Mouse (Mus musculus): ENCODE measurements around the gene Plbd1. TPM values are rescaled to one million over a fixed set of nuclear protein-coding genes. Genes with fewer than 3 reads are reported as not detected.

Gene Plbd1
- polyA plus RNA-seq, 1 experiment from 2014 or later: 7.2 TPM

GRCm38 (mm10) chr6:136644171-136644570, 17.6 kb downstream of the Plbd1 start:
- no peak overlapping the region for H3K4me3 ChIP-seq (ENCODE audit: low read depth, low read length)
- WGBS: 87% methylated on average over 2 of the region's 2 CpGs

GRCm38 (mm10) chr6:136634982-136635381, 26.7 kb downstream of the Plbd1 start:
- H3K4me1 ChIP-seq (ENCODE audit: insufficient read depth, low read depth, low read length): no peaks in the 10 kb centered on the region
- no peak for TF ChIP-seq EP300 (IDR thresholded peaks at IDR 0.05)
- peak; percentile 14 for TF ChIP-seq CTCF (IDR thresholded peaks at IDR 0.05)
- no peak overlapping the region for H3K9ac ChIP-seq (replicated peaks; ENCODE audit: low read depth)
- H3K4me2 ChIP-seq (replicated peaks; ENCODE audit: low read depth, low read length): no peak overlapping the region
- 60% methylated on average over 3 of the region's 3 CpGs for WGBS
- no peaks in the 10 kb centered on the region for H3K9me3 ChIP-seq (ENCODE audit: low read length)
- no peak overlapping the region for H3K27ac ChIP-seq (ENCODE audit: low read length)
- no peaks in the 10 kb centered on the region for H3K27me3 ChIP-seq (replicated peaks; ENCODE audit: insufficient read depth, low read length)
- no peaks in the 10 kb centered on the region for H3K36me3 ChIP-seq (ENCODE audit: insufficient read depth, low read length)
- H3K4me3 ChIP-seq (ENCODE audit: low read depth, low read length): no peak overlapping the region
- ATAC-seq (no peak), DNase-seq (ENCODE audit: low spot score) (no peak)

More at GRCm38 (mm10) chr6:136644171-136644570, 17.6 kb downstream of the Plbd1 start:
- ATAC-seq: no peak
- DNase-seq (ENCODE audit: low spot score): no peak
- Histone ChIP-seq H3K36me3 (ENCODE audit: insufficient read depth, low read length) (no peaks in the 10 kb centered on the region), H3K27me3 (replicated peaks; ENCODE audit: insufficient read depth, low read length) (no peaks in the 10 kb centered on the region), H3K9ac (replicated peaks; ENCODE audit: low read depth) (no peak overlapping the region), H3K27ac (ENCODE audit: low read length) (no peak overlapping the region), H3K9me3 (ENCODE audit: low read length) (no peaks in the 10 kb centered on the region), H3K4me1 (ENCODE audit: insufficient read depth, low read depth, low read length) (no peaks in the 10 kb centered on the region), H3K4me2 (replicated peaks; ENCODE audit: low read depth, low read length) (no peak overlapping the region)
- peak; percentile 53 for TF ChIP-seq CTCF (IDR thresholded peaks at IDR 0.05)
- no peak for TF ChIP-seq EP300 (IDR thresholded peaks at IDR 0.05)

- H3K4me3 ChIP-seq (ENCODE audit: low read depth, low read length): no peak overlapping the region
- H3K27me3 ChIP-seq (replicated peaks; ENCODE audit: insufficient read depth, low read length): no peaks in the 10 kb centered on the region
- H3K36me3 ChIP-seq (ENCODE audit: insufficient read depth, low read length): no peaks in the 10 kb centered on the region
- ATAC-seq: peak; percentile 66
- TF ChIP-seq CTCF (IDR thresholded peaks at IDR 0.05): no peak
- no peak for TF ChIP-seq EP300 (IDR thresholded peaks at IDR 0.05)
- no peaks in the 10 kb centered on the region for H3K4me1 ChIP-seq (ENCODE audit: insufficient read depth, low read depth, low read length)
- no peak overlapping the region for H3K27ac ChIP-seq (ENCODE audit: low read length)
- no peak overlapping the region for H3K9ac ChIP-seq (replicated peaks; ENCODE audit: low read depth)
- H3K9me3 ChIP-seq (ENCODE audit: low read length): no peaks in the 10 kb centered on the region
- H3K4me2 ChIP-seq (replicated peaks; ENCODE audit: low read depth, low read length): no peak overlapping the region
- DNase-seq (ENCODE audit: low spot score): peak; percentile 53
- 33% methylated on average over 6 of the region's 6 CpGs for WGBS
Observed at GRCm38 (mm10) chr6:136633719-136634118, 28.0 kb downstream of the Plbd1 start.

- 90% methylated on average over 3 of the region's 3 CpGs for WGBS
- no peaks in the 10 kb centered on the region for H3K4me1 ChIP-seq (ENCODE audit: insufficient read depth, low read depth, low read length)
- ATAC-seq (no peak), DNase-seq (ENCODE audit: low spot score) (no peak)
- no peaks in the 10 kb centered on the region for H3K9me3 ChIP-seq (ENCODE audit: low read length)
- H3K9ac ChIP-seq (replicated peaks; ENCODE audit: low read depth): no peak overlapping the region
- no peaks in the 10 kb centered on the region for H3K27me3 ChIP-seq (replicated peaks; ENCODE audit: insufficient read depth, low read length)
- H3K4me2 ChIP-seq (replicated peaks; ENCODE audit: low read depth, low read length): no peak overlapping the region
- H3K36me3 ChIP-seq (ENCODE audit: insufficient read depth, low read length): no peaks in the 10 kb centered on the region
- H3K27ac ChIP-seq (ENCODE audit: low read length): no peak overlapping the region
- TF ChIP-seq EP300 (IDR thresholded peaks at IDR 0.05) (no peak), CTCF (IDR thresholded peaks at IDR 0.05) (no peak)
- H3K4me3 ChIP-seq (ENCODE audit: low read depth, low read length): no peak overlapping the region
Observed at GRCm38 (mm10) chr6:136633154-136633553, 28.6 kb downstream of the Plbd1 start.

- ATAC-seq: no peak
- no peak for TF ChIP-seq CTCF (IDR thresholded peaks at IDR 0.05)
- no peak for TF ChIP-seq EP300 (IDR thresholded peaks at IDR 0.05)
- Histone ChIP-seq H3K27me3 (replicated peaks; ENCODE audit: insufficient read depth, low read length) (no peaks in the 10 kb centered on the region), H3K27ac (ENCODE audit: low read length) (no peak overlapping the region), H3K4me1 (ENCODE audit: insufficient read depth, low read depth, low read length) (no peaks in the 10 kb centered on the region), H3K9ac (replicated peaks; ENCODE audit: low read depth) (no peak overlapping the region), H3K9me3 (ENCODE audit: low read length) (no peaks in the 10 kb centered on the region), H3K36me3 (ENCODE audit: insufficient read depth, low read length) (no peaks in the 10 kb centered on the region), H3K4me3 (ENCODE audit: low read depth, low read length) (no peak overlapping the region), H3K4me2 (replicated peaks; ENCODE audit: low read depth, low read length) (no peak overlapping the region)
- DNase-seq (ENCODE audit: low spot score): no peak
- WGBS: 80% methylated on average over 13 of the region's 13 CpGs
Observed at GRCm38 (mm10) chr6:136631945-136632534, 29.7 kb downstream of the Plbd1 start.

GRCm38 (mm10) chr6:136631519-136631918, 30.2 kb downstream of the Plbd1 start:
- WGBS: 75% methylated on average over 8 of the region's 8 CpGs
- no peak overlapping the region for H3K9ac ChIP-seq (replicated peaks; ENCODE audit: low read depth)
- DNase-seq (ENCODE audit: low spot score) (no peak), ATAC-seq (no peak)
- no peak overlapping the region for H3K4me2 ChIP-seq (replicated peaks; ENCODE audit: low read depth, low read length)
- TF ChIP-seq EP300 (IDR thresholded peaks at IDR 0.05) (no peak), CTCF (IDR thresholded peaks at IDR 0.05) (no peak)
- H3K9me3 ChIP-seq (ENCODE audit: low read length): no peaks in the 10 kb centered on the region
- H3K4me1 ChIP-seq (ENCODE audit: insufficient read depth, low read depth, low read length): no peaks in the 10 kb centered on the region
- no peaks in the 10 kb centered on the region for H3K36me3 ChIP-seq (ENCODE audit: insufficient read depth, low read length)
- H3K27me3 ChIP-seq (replicated peaks; ENCODE audit: insufficient read depth, low read length): no peaks in the 10 kb centered on the region
- no peak overlapping the region for H3K4me3 ChIP-seq (ENCODE audit: low read depth, low read length)
- no peak overlapping the region for H3K27ac ChIP-seq (ENCODE audit: low read length)

- DNase-seq (ENCODE audit: low spot score) (no peak), ATAC-seq (no peak)
- no peak overlapping the region for H3K27ac ChIP-seq (ENCODE audit: low read length)
- H3K4me3 ChIP-seq (ENCODE audit: low read depth, low read length): no peak overlapping the region
- no peaks in the 10 kb centered on the region for H3K36me3 ChIP-seq (ENCODE audit: insufficient read depth, low read length)
- no peak overlapping the region for H3K4me2 ChIP-seq (replicated peaks; ENCODE audit: low read depth, low read length)
- no peaks in the 10 kb centered on the region for H3K9me3 ChIP-seq (ENCODE audit: low read length)
- H3K4me1 ChIP-seq (ENCODE audit: insufficient read depth, low read depth, low read length): no peaks in the 10 kb centered on the region
- no peak overlapping the region for H3K9ac ChIP-seq (replicated peaks; ENCODE audit: low read depth)
- H3K27me3 ChIP-seq (replicated peaks; ENCODE audit: insufficient read depth, low read length): no peaks in the 10 kb centered on the region
- TF ChIP-seq EP300 (IDR thresholded peaks at IDR 0.05) (no peak), CTCF (IDR thresholded peaks at IDR 0.05) (no peak)
- 76% methylated on average over 5 of the region's 5 CpGs for WGBS
Observed at GRCm38 (mm10) chr6:136629639-136630038, 32.1 kb downstream of the Plbd1 start.

All from lung, postnatal 0 days (tissue).